In genomic region chr6:120592031-120592681, GRCm38 (mm10) we compare ENCODE assay signal across 8 mouse cellular contexts.
DNase-seq lines count a peak whose midpoint lies in the region; ATAC-seq and TF ChIP-seq lines count a peak whose summit lies in the region.

No protein-coding gene starts in this region.

- 6% methylated on average over 17 of the region's 17 CpGs for WGBS in heart, embryonic 13.5 days

- H3K27ac ChIP-seq in heart, embryonic 13.5 days (replicated peaks) = no peak overlapping the region

- H3K27me3 ChIP-seq in heart, embryonic 13.5 days (replicated peaks) = no peaks in the 10 kb centered on the region
- no peaks in the 10 kb centered on the region for H3K27me3 ChIP-seq in myocyte (ENCODE audit: control insufficient read depth, insufficient read depth, insufficient read length)

- no peaks in the 10 kb centered on the region for H3K9me3 ChIP-seq in heart, embryonic 13.5 days

- H3ac ChIP-seq in myocyte (ENCODE audit: control insufficient read depth, insufficient read length) = no peak overlapping the region

- no peak for ATAC-seq in heart, embryonic 13.5 days (ENCODE audit: extremely low read depth, insufficient number of reproducible peaks, low FRiP score, low TSS enrichment)

- no peak for TF ChIP-seq POLR2A in myocyte (IDR thresholded peaks at IDR 0.05; ENCODE audit: insufficient read length, low read depth)

- H3K4me3 ChIP-seq in heart, embryonic 13.5 days = no peak overlapping the region; the same call in 1 of the 2 replicates
- H3K4me3 ChIP-seq in myocyte = no peak overlapping the region

- peak; percentile 12 to 53 for DNase-seq in adrenal gland, postnatal 36 days
- DNase-seq in adrenal gland, postnatal 25 days = no peak
- DNase-seq in thymus, postnatal 0 days (ENCODE audit: low spot score) = peak; percentile 37
- no peak for DNase-seq in thymus, adult 18-20 months
- peak; percentile 71 for DNase-seq in kidney, postnatal 10 days
- DNase-seq in ovary, adult 18-20 months (ENCODE audit: low spot score) = no peak

- peaks cover 21% of the 10 kb centered on the region for H3K4me1 ChIP-seq in heart, embryonic 13.5 days

- peak overlapping the region; percentile 52 for H3K4me2 ChIP-seq in heart, embryonic 13.5 days
- H3K4me2 ChIP-seq in myocyte (ENCODE audit: low read depth) = no peak overlapping the region

- no peaks in the 10 kb centered on the region for H3K79me2 ChIP-seq in myocyte (ENCODE audit: control insufficient read depth, insufficient read depth)

- no peaks in the 10 kb centered on the region for H3K36me3 ChIP-seq in heart, embryonic 13.5 days
- H3K36me3 ChIP-seq in myocyte (ENCODE audit: control insufficient read depth, insufficient read depth) = no peaks in the 10 kb centered on the region

- peak overlapping the region; percentile 56 for H3K9ac ChIP-seq in heart, embryonic 13.5 days

TF ChIP-seq in myocyte, 11 proteins besides CTCF, POLR2A, EP300 and RAD21:
- no peak for TF ChIP-seq SRF (IDR thresholded peaks at IDR 0.05; ENCODE audit: control insufficient read depth, insufficient read length, low read depth)
- 0 out of 2 replicates have a peak, but pooled peaks have one; percentile 6 for TF ChIP-seq CEBPB (IDR thresholded peaks at IDR 0.05; ENCODE audit: insufficient read depth, poor library complexity, severe bottlenecking)

Comparison
In these comparisons a context has a peak if more than half of its experiments do, and no peak if none do; other contexts are left out.
1. DNase-seq: peak in adrenal gland, postnatal 36 days (2 of 2), thymus, postnatal 0 days (single experiment) and kidney, postnatal 10 days (single experiment); none in adrenal gland, postnatal 25 days (single experiment), thymus, adult 18-20 months (0 of 2) and ovary, adult 18-20 months (single experiment).